Mouse (Mus musculus) megakaryocyte progenitor cell, adult 5-6 weeks (primary cell): ENCODE data around the gene Nudt4. TPM values are rescaled to one million over a fixed set of nuclear protein-coding genes. Genes with fewer than 3 reads are reported as not detected.
A peak's percentile ranks its signal among the peaks of the same experiment; 100 is the strongest.

Experiments used
- ATAC-seq: replicated peaks from 2 replicates; pipeline ENCODE4 v1.8.0; 2016; ENCODE audit warnings: mild to moderate bottlenecking, moderate TSS enrichment, inconsistent platforms; ENCODE audit not compliant: poor library complexity
- total RNA-seq, 2 experiments: library from RNA; stranded (forward) in 1 of 2; stranded (reverse) in 1 of 2; fragments of 157-497, 149-512 nt in 1 of 2; fragments of 200-1000 nt in 1 of 2; gene quantifications; 2 replicates each; pipeline versions ENCODE4 v1.2.3 to v1.2.4; 2015 to 2017

Nudt4 gene
- total RNA-seq, 2 experiments from 2014 or later: 53.7 to 67.2 TPM

DNA sequence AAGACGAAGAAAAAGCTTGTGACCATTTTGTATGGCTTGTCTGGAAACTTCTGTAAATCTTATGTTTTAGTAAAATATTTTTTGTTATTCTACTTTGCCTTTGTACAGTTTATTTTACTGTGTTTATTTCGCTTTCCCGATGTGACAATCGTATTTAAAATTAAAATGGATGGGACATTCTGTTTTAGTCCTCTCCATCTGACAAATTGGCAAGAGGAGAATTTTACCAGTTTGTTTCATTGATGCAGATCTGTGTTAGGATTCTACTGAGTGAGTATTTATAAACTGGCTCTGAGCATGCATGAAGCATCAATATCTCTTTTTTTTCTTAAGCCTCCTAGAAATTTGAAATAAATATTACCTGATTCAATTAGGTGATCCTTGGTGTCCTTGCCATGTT is 21.0 kb downstream of the Nudt4 start:
- ATAC-seq: no peak

- no peak for ATAC-seq
Observed at GRCm38 (mm10) chr10:95539841-95540240, 24.1 kb downstream of the Nudt4 start.

- ATAC-seq: no peak
Observed at GRCm38 (mm10) chr10:95539260-95539659, 24.7 kb downstream of the Nudt4 start.

- peak; percentile 51; the same call in 1 of the 2 replicates for ATAC-seq
Observed at GRCm38 (mm10) chr10:95536222-95536541, 27.8 kb downstream of the Nudt4 start.

DNA sequence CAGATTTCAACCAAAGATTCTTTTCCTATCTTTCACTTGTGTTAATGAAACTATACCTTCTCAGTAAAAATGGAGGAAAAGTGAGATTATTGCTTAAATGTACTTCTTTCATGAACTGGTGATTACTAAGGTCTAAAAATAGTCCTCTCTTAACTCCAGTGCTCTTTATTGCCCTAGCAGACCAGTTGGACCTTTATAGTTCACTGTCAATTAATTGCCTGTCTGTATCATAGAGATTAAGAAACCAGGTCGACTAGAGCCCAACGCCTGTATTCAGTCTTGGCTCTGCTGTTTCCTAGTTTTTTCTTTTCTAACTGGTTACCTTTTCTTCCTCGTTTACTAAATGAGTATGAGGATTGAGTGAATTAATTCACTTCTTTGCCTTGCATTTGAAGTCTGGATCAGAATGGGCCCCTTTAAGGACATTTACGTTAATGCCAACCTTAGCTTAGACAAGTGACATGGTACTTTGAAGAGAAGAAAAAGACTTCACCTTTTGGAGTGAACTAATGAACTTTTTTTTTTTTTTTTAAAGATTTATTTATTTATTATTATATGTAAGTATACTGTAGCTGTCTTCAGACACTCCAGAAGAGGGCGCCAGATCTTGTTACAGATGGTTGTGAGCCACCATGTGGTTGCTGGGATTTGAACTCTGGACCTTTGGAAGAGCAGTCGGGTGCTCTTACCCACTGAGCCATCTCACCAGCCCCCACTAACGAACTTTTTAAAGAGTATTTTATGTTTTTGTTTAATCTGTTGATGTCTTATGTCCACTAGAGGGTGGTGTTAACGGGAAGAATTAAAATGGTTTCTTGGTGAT is 28.3 kb downstream of the Nudt4 start:
- peak; percentile 44; the same call in 1 of the 2 replicates for ATAC-seq

- ATAC-seq: no peak
Observed at GRCm38 (mm10) chr10:95533382-95533781, 30.6 kb downstream of the Nudt4 start.

DNA sequence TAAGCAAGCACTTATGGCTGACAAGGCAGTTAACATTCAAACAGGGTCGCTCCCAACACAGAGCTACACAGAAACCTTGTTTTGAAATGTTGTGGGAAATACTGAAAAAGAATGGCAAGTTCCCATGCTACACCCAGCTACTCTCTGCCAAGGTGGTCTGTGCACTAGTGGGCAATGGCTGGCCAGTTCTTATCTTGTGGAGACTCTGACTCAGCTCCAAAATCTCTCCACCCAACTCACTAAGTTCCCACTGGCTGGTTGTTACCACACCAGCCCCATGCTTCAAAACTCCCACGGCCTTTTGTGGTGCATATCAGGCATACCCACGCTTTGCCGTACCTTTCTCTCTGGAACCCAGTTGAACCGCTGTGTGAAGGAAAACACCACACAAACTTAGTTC is 31.0 kb downstream of the Nudt4 start:
- ATAC-seq: 0 out of 2 replicates have a peak, but pooled peaks have one; percentile 11

DNA sequence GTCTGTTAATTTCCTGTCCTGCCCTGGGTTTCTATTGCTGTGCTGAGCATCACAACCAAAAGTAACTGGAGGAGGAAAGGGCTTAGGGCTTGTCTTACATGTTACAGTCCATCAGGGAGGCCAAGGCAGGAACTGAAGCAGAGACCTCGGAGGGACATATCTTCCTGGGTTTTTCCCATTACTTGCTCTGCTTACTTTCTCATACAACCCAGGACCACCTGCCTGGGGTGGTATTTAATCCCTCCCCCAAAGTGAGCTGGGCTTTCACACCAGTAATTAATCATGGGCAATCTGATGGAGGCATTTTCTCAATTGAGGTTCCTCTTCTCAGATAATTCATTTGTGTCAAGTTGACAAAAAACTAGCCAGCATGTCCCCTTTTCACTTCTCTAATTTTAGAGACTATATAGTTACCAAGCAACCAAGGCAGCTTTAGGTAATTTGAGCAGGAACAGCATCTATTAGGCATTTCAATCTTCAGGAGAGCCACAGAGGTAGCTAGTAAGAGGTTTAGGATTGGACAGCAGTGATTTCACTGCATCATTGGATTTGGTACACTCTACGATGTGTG is 33.3 kb downstream of the Nudt4 start:
- no peak; the same call in 1 of the 2 replicates for ATAC-seq

DNA sequence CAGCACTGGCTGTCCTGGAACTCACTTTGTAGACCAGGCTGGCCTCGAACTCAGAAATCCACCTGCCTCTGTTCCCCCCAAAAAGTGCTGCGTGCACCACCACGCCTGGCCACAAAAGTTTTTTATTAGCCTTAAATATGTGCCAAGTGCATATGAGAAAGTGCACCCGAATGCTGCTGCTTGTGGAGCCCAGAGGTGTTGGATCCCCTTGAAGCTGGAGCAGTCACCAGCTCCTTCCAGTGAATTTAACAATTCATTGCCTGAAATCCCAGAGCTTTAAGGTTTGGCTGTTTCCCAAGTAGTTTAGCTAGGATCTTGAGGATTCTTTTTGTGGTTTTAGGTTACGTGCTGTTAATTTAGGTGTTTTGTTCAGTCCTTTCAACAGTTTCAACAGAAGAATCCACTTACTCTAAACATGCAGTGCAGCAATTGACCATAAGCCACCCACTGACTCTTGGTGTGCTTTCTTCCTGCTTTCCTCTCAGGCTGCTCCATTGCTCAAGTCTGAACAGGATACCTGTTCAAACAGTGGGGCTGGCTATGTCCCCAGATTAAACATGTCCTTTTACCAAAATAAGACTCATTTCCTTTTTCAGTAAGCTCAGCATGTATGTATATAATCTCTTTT is 37.3 kb downstream of the Nudt4 start:
- peak; percentile 63; the same call in 1 of the 2 replicates for ATAC-seq

DNA sequence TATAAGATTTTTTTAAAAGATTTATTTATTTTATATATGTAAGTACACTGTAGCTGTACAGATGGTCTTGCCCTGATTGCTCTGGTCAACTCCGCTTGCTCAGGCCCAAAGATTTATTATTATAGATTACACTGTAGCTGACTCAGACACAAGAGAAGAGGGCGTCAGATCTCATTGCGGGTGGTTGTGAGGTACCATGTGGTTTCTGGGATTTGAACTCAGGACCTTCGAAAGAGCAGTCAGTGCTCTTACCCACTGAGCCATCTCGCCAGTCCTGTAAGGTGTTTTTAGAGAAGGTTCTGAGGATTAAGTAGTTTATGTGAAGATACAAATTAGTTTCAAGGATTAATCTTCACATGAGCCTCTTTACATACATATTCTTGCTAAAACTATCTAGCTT is 38.1 kb downstream of the Nudt4 start:
- no peak for ATAC-seq

DNA sequence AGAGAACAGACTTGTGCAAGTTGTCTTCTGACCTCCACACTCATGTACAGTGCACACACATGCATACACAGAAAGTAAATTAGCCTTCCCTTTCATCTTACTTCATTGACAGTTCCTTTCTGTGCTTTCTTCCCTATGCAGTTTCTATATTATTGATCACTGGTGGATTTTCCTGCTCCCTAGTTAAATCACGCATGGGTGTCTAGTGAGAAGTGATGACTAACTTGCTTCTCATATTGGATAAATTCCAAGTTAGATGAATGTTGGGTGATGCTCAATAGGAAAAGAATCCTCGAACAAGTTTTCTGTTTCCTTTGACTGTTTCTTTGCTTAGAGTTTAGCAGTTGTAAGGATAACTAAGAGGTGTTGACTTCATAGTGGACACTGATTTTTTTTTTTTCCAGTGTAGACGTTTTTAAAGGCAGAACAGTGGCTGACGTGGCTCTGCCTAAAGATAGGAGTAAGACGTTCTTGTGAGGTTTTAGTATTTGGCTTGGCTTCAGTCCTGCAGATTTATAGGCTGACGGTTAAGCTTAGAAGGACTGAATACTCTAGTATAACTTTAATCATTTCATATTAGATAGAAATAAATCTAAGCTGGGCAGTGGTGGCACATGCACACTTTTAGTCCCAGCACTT is 38.8 kb downstream of the Nudt4 start:
- ATAC-seq: no peak

DNA sequence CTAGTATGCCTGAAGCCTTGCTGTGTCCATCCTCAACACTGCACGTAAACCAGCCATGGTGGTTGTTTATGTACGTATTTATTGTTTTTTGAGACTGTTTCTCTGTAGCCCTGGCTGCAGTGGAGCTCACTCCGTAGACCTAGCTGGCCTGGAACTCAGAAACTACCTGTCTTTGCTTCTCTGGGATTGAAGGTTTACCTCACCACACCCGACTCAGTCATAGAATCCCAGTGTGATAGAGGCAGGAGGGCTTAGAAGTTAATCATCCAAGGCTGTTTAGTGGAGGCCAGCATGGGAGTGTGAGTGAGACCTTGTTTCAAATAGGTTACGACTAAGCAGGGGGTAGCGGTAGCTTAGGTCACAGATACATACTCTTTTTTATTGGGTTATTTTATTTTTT is 46.3 kb downstream of the Nudt4 start:
- no peak for ATAC-seq

- ATAC-seq: peak; percentile 16; the same call in 1 of the 2 replicates
Observed at GRCm38 (mm10) chr10:95515293-95515931, 48.5 kb downstream of the Nudt4 start.

GRCm38 (mm10) chr10:95514656-95515292 is 49.2 kb downstream of the Nudt4 start, which contains the start of gene Ube2n:
Gene Ube2n (plus strand): TSS chr10:95515145.
- peak; percentile 89 for ATAC-seq

DNA sequence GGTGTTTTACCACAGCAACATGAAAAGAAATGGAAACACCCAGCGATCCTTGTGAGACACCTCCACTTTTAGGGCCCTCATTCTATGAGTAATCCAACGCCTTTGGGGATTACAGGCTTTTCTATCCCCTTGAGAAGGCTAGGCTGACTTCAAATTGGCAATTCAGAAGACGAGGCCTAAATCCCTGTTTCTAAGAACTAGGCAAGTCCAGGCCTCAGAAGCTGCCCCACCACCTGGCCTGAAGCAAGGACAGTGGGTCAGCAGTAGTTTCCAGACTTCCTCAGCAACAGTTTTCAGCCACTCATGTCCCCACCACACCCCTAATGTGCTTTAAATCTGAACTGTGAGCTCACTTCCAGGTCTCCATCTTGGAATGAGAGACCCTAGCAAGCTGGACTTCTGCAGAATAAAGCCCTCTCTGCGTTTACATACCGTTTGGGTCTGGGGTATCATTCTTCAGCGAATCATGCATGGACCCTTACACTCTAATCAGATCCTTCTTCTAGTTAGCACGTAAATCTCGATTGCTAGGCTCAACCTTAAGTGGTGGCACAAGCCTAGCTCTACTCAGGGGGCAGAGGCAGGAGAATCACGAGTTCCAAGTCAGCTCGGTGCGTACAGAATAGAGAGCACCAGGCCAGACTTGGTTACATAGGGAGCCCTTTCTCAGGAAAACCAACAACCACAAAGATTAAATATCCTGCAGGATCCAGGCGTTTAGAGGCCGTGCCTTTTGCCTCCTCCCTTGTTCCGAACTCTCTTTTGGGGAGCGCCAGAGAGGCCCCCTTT is 50.0 kb downstream of the Nudt4 start:
- no peak for ATAC-seq

- ATAC-seq: no peak
Observed at GRCm38 (mm10) chr10:95512635-95513034, 51.3 kb downstream of the Nudt4 start.

- ATAC-seq: no peak
Observed at GRCm38 (mm10) chr10:95509263-95509662, 54.7 kb downstream of the Nudt4 start.

- ATAC-seq: peak; percentile 82
Observed at GRCm38 (mm10) chr10:95508793-95509192, 55.2 kb downstream of the Nudt4 start.

GRCm38 (mm10) chr10:95508126-95508525 is 55.8 kb downstream of the Nudt4 start:
- ATAC-seq: no peak

DNA sequence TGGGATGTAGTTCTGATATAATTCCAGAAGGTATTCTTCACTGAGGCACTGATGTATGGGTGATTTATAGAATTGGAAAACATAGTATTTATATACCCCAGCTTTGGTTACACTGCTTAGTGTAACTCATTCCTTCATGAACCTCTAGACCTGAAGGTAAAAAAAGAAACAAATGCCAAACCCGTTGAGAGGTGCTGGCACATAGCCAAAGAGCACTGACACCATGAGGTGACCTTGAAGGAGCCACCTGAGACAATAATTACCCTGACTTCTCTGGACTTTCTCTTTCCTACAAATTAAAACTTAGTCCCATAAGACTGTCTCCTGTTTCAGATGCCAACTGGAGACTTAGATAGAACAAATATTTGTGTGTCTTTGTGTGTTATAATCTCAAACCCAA is 59.6 kb downstream of the Nudt4 start:
- ATAC-seq: no peak
